Mouse (Mus musculus) CH12.LX (cell line): ENCODE measurements at regions not wholly inside any gene's neighbourhood (a gene's known extent, or its start where the extent isn't known, plus 50 kb on each side); places are given as distances from the start of the nearest gene placed in this dataset.

Source experiments
- CTCF ChIP-seq, 2 experiments: IDR thresholded peaks in 1 of 2; conservative IDR thresholded peaks in 1 of 2; 2 replicates each; pipeline ENCODE4 v1.5.1; 2011 to 2012; ENCODE audit warnings: low read depth in 2 of 2, low read length in 2 of 2, improper control_type of control experiment in 1 of 2, inconsistent platforms in 1 of 2, mild to moderate bottlenecking in 1 of 2, moderate library complexity in 1 of 2
- GABPA ChIP-seq: IDR thresholded peaks from 2 replicates; pipeline ENCODE4 v1.6.1; 2012; ENCODE audit warnings: low read depth, low read length, improper control_type of control experiment, inconsistent platforms; ENCODE audit not compliant: insufficient replicate concordance
- JUND ChIP-seq: conservative IDR thresholded peaks from 2 replicates; pipeline ENCODE4 v1.6.1; 2011; ENCODE audit warnings: low read depth, low read length, improper control_type of control experiment
- POLR2A ChIP-seq: IDR thresholded peaks from 2 replicates; pipeline ENCODE4 v1.6.1; 2011; ENCODE audit warnings: low read depth, mild to moderate bottlenecking, improper control_type of control experiment, low read length
- POLR2AphosphoS2 ChIP-seq: IDR thresholded peaks from 2 replicates; pipeline ENCODE4 v1.6.1; 2011; ENCODE audit warnings: low read depth, low read length, improper control_type of control experiment

GRCm38 (mm10) chr10:109431112-109431511 lies 420.3 kb upstream of the Syt1 start:
- TF ChIP-seq POLR2A (no peak), GABPA (no peak), CTCF (conservative IDR thresholded peaks at IDR 0.05 in 1 of 2, IDR thresholded peaks at IDR 0.05 in 1 of 2; ENCODE audit: low read depth in 2 of 2, low read length in 2 of 2) (no peak), JUND (no peak), POLR2AphosphoS2 (no peak)
